Mouse (Mus musculus) hindbrain, postnatal 0 days (tissue): Measurements from ENCODE around the gene Hgf. TPM values are rescaled to one million over a fixed set of nuclear protein-coding genes. Genes with fewer than 3 reads are reported as not detected.

Experiments used
- ATAC-seq: fragments of 200-750 bp; cut with Nextera tagmentation; 2 replicates; pipeline ENCODE4 v1.8.0; 2017; ENCODE audit warnings: mild to moderate bottlenecking, moderate TSS enrichment, moderate library complexity
- DNase-seq: peaks from one replicate; pipeline ENCODE4 v3.0.0-alpha.2; 2015; ENCODE audit warnings: low spot score
- H3K27ac ChIP-seq: fragments of 300-500 bp; sonication (generic); 2 replicates; pipeline ENCODE4 v1.5.1; 2014; ENCODE audit warnings: mild to moderate bottlenecking
- H3K27me3 ChIP-seq: fragments of 300-500 bp; sonication (generic); 2 replicates; pipeline ENCODE4 v1.6.1; 2014; ENCODE audit warnings: low read length, mixed read lengths; ENCODE audit not compliant: insufficient read depth
- H3K36me3 ChIP-seq: fragments of 300-500 bp; sonication (generic); 2 replicates; pipeline ENCODE4 v1.6.1; 2014; ENCODE audit warnings: low read length, mixed read lengths; ENCODE audit not compliant: insufficient read depth
- H3K4me1 ChIP-seq: fragments of 300-500 bp; sonication (generic); 2 replicates; pipeline ENCODE4 v1.6.1; 2014; ENCODE audit warnings: antibody characterized with exemption, low read length, mixed read lengths; ENCODE audit not compliant: insufficient read depth
- H3K4me2 ChIP-seq: fragments of 300-500 bp; sonication (generic); 2 replicates; pipeline ENCODE4 v1.6.1; 2014; ENCODE audit warnings: low read depth, mild to moderate bottlenecking, low read length, moderate library complexity, mixed read lengths
- H3K4me3 ChIP-seq: fragments of 300-500 bp; sonication (generic); 2 replicates; pipeline ENCODE4 v1.5.1; 2014; ENCODE audit warnings: low read length
- H3K9ac ChIP-seq: fragments of 300-500 bp; sonication (generic); replicated peaks from 2 replicates; pipeline ENCODE4 v1.6.1; 2014; ENCODE audit warnings: mild to moderate bottlenecking, low read length, moderate library complexity, mixed read lengths
- H3K9me3 ChIP-seq: fragments of 300-500 bp; sonication (generic); 2 replicates; pipeline ENCODE4 v1.6.1; 2016; ENCODE audit warnings: low read length, mixed read lengths
- CTCF ChIP-seq: IDR thresholded peaks from 2 replicates; pipeline ENCODE4 v1.5.1; 2016; ENCODE audit warnings: antibody characterized with exemption, control low read depth, low read depth
- WGBS: fragments of 180-500 bp; shearing (Covaris S2); extraction: QIAGEN DNeasy Blood & Tissue Kit; methylation state at CpG from one replicate; pipeline ENCODE4 v1.1.7; 2014; 5-methylcytosine and 5-hydroxymethylcytosine counted together
- polyA plus RNA-seq: library from polyadenylated mRNA; unstranded; fragments of >200 nt; fragmentation: Nextera tagmentation; extraction: Ambion mirVana; gene quantifications from 2 replicates; pipeline ENCODE4 v1.2.1, GENCODE M21; 2015
- total RNA-seq: library from RNA; depleted of rRNA; stranded (reverse); fragments of >200 nt; gene quantifications from 2 replicates; pipeline ENCODE4 v1.2.3, GENCODE M21; 2014; rRNA removed

The Hgf gene
- total RNA-seq (1.3 and 1.5 TPM in 2 replicates), polyA plus RNA-seq (0.33 and 0.44 TPM in 2 replicates)

DNA sequence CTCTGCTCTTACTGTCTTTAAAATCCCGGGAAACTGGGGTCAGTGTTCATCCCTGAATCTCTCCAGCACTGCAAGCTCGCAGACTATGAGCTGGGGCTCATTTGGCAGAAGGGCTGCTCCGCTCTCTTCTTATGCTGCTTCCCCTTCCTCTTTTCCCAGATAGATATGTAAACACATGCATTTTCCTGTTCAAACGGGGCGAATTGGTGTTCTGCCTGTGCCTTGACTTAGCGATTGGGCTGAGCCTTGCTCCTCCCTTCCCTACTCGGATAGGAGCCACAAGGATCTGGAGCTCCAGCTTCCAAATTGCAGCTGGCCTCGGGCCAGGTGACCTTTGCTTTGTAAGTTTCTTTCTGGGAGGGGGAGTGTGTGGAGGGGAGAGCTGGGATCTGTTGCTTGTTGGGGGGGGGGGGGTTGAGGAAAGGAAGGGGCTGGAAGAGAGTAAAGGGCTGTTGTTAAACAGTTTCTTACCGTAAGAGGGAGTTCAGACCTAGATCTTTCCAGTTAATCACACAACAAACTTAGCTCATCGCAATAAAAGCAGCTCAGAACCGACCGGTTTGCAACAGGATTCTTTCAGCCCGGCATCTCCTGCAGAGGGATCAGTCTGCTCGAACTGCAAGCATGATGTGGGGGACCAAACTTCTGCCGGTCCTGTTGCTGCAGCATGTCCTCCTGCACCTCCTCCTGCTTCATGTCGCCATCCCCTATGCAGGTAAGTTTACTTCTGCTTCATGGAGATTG, at the start of gene Hgf:
Gene Hgf, plus strand, starts transcription at position 192 of the 744 bp plus-strand sequence.
- DNase-seq (peak; percentile 46), ATAC-seq (peak; percentile 68)
- Histone ChIP-seq H3K4me2 (peak within 1 kb of the TSS; percentile 57), H3K9me3 (no peaks in the 10 kb centered on the region), H3K9ac (no peak within 1 kb of the TSS), H3K27me3 (no peaks in the 10 kb centered on the region), H3K4me1 (peaks cover 5% of the 10 kb centered on the region; the same call in 1 of the 2 replicates), H3K36me3 (no peaks in the 10 kb centered on the region), H3K4me3 (peak within 1 kb of the TSS; percentile 28), H3K27ac (no peak within 1 kb of the TSS)
- WGBS = 9% methylated on average over 16 of the region's 16 CpGs
- TF ChIP-seq CTCF = no peak

DNA sequence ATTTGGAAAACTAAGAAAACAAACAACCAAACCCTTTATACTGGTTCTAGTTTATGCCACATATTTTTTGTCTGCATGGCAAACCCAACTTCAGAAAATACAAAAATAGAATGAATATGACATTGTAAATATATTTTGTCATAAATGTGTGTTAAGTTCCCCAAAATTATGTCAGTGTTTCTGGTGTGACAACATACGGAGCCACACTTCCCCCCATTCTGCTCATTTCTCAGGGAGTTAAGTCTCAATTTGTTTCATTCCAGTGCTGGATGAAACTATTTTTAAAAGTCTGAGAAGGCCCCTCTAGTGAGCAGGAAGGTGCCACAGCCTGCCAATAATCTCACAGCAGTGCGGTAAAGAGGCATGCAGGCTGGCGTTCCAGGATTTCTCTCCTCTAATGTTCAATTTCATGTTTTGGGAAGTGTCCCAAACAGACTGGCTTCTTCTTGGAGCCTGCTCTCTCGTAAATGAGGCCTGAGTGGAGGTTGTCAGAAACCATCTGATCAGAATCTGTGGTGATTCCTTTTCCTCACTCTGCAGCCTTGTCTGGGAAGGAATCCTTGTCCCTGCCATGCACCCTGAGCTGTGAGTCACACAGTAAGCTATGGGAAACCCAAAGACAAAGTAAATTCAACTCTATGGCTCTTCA, 46.5 kb upstream of the Hgf start:
- H3K27ac ChIP-seq = no peak overlapping the region
- no peaks in the 10 kb centered on the region for H3K27me3 ChIP-seq
- DNase-seq (no peak), ATAC-seq (no peak)
- no peak overlapping the region for H3K4me3 ChIP-seq
- no peaks in the 10 kb centered on the region for H3K9me3 ChIP-seq
- no peaks in the 10 kb centered on the region for H3K4me1 ChIP-seq
- no peaks in the 10 kb centered on the region for H3K36me3 ChIP-seq
- WGBS = 64% methylated on average over 4 of the region's 4 CpGs
- TF ChIP-seq CTCF = no peak
- no peak overlapping the region for H3K4me2 ChIP-seq
- no peak overlapping the region for H3K9ac ChIP-seq

DNA sequence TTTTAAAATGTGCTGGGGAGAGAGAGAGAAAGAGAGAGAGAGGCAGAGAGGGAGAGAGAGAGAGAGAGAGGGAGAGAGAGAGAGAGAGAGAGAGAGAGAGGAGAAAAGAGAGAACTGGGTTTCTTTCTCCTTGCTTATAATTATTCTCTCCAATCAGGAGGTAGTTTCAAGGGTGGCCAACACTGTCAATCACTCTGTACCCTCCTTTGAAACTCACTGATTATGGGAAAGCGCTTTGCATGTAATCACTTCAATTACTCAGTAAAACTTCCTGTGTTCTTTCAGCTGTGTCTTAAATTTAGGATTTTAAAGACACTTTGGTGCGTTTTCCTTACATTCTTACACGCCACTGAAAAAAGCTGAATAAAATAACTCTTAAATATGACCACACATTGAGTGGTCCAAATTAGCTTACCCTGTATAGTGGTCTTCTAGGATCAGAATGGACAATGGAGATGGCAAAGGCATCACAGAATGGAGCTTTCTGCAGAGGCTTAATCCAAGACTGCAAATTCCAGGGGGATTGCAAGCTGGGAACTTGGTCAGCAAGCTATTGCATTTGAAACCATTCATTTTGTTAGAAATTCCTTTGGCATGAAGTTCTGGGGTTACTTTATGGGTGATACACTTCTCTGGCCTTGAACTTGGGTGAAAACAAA, 21.5 kb upstream of the Hgf start:
- H3K4me1 ChIP-seq = no peaks in the 10 kb centered on the region
- no peak overlapping the region for H3K4me2 ChIP-seq
- no peaks in the 10 kb centered on the region for H3K36me3 ChIP-seq
- no peak overlapping the region for H3K27ac ChIP-seq
- no peaks in the 10 kb centered on the region for H3K27me3 ChIP-seq
- no peak for TF ChIP-seq CTCF
- no peaks in the 10 kb centered on the region for H3K9me3 ChIP-seq
- no peak for ATAC-seq
- no peak for DNase-seq
- H3K9ac ChIP-seq = no peak overlapping the region
- no peak overlapping the region for H3K4me3 ChIP-seq
- 77% methylated on average over 3 of the region's 3 CpGs for WGBS

DNA sequence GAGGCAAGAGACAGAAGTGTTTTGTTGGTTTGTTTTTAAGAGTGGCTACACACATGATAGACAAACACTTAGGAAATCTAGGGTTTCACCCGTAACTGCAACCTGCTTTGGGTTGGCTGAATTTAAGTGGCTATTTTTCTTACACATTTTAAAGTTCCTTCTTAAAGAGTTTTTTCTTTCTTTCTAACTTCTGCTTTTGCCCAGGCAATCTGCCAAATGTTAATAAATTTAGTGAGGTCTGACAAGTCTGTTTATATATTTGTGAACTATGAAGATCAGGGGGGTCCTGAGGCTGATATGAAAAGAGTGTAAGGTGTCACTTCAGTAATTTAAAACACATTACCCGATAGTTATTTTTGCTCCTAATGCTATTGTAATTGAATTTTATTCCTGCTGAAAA, 15.2 kb upstream of the Hgf start:
- TF ChIP-seq CTCF = no peak
- DNase-seq = no peak
- Histone ChIP-seq H3K9me3 (no peaks in the 10 kb centered on the region), H3K36me3 (no peaks in the 10 kb centered on the region), H3K4me1 (no peaks in the 10 kb centered on the region), H3K27ac (no peak overlapping the region), H3K4me2 (no peak overlapping the region), H3K27me3 (no peaks in the 10 kb centered on the region), H3K9ac (no peak overlapping the region), H3K4me3 (no peak overlapping the region)
- no peak for ATAC-seq
- 86% methylated on average over 2 of the region's 2 CpGs for WGBS

DNA sequence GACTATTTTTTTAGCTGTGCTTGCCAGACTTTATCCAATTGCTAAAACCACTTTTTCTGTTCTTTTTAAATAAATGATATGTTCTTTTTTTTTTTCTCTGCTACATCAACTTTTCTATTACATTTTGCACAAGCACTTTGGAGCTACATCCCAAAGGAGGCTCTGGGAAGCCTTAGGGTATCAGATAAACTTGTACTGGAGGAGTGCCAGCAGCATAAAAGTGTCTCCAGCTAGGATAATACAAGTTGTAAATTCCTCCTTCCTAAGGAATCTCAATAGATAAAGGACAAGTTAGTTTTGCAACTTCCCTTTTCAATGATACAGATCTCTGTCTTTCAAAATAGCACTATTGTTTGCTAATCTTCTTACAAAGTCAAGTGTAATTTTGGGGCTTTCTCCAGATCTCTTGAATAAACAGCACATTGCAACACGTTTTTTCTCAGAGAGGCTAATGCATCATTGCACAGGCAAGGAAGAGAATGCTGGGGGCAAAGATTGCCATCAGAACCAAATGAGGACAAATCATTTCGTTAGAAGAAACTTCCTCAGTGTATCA, 11.7 kb upstream of the Hgf start:
- H3K4me3 ChIP-seq = no peak overlapping the region
- no peak overlapping the region for H3K4me2 ChIP-seq
- no peak for DNase-seq
- ATAC-seq = no peak
- no peaks in the 10 kb centered on the region for H3K27me3 ChIP-seq
- no peak for TF ChIP-seq CTCF
- H3K36me3 ChIP-seq = no peaks in the 10 kb centered on the region
- no peaks in the 10 kb centered on the region for H3K4me1 ChIP-seq
- no peak overlapping the region for H3K27ac ChIP-seq
- 44% methylated on average over 2 of the region's 2 CpGs for WGBS
- no peaks in the 10 kb centered on the region for H3K9me3 ChIP-seq
- no peak overlapping the region for H3K9ac ChIP-seq

DNA sequence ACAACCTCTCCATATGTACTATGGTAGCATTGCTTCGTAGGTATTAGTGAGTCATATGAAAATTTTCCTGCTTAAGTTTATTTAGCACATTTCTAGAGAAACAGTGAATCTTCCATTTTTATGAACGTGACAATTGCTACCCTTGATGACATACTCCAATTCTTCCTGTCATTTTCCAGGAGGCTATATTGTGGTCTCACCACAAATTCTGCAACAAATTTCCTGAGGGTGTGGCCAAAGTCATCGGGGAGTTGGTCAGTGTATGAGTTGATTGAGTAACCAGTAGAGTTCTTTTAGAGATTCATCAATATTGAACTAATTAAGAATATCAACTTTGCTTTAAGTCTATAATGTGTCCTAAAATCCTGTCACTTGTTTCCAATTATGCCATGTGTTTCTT, 5.8 kb upstream of the Hgf start:
- no peak for DNase-seq
- 86% methylated on average over 3 of the region's 3 CpGs for WGBS
- H3K27me3 ChIP-seq = no peaks in the 10 kb centered on the region
- H3K9ac ChIP-seq = no peak overlapping the region
- H3K9me3 ChIP-seq = no peaks in the 10 kb centered on the region
- H3K4me1 ChIP-seq = no peaks in the 10 kb centered on the region
- H3K27ac ChIP-seq = no peak overlapping the region
- ATAC-seq = no peak
- no peak overlapping the region for H3K4me2 ChIP-seq
- TF ChIP-seq CTCF = no peak
- H3K36me3 ChIP-seq = no peaks in the 10 kb centered on the region
- H3K4me3 ChIP-seq = no peak overlapping the region
